Mouse (Mus musculus) lung, embryonic 16.5 days (tissue): Measurements from ENCODE around the gene Rngtt. TPM values are rescaled to one million over a fixed set of nuclear protein-coding genes. Genes with fewer than 3 reads are reported as not detected.

Experiments
- ATAC-seq: fragments of 200-750 bp; cut with Nextera tagmentation; 2 replicates; pipeline ENCODE4 v1.8.0; 2017; ENCODE audit warnings: low read depth, mild to moderate bottlenecking, moderate library complexity
- H3K27ac ChIP-seq: fragments of 300-500 bp; sonication (generic); 2 replicates; pipeline ENCODE4 v1.5.1; 2014; ENCODE audit warnings: mild to moderate bottlenecking, control low read depth, low read length
- H3K27me3 ChIP-seq: fragments of 300-500 bp; sonication (generic); 2 replicates; pipeline ENCODE4 v1.6.1; 2014; ENCODE audit warnings: low read depth, low read length, mixed read lengths; ENCODE audit not compliant: control insufficient read depth, insufficient read depth
- H3K36me3 ChIP-seq: fragments of 300-500 bp; sonication (generic); 2 replicates; pipeline ENCODE4 v1.6.1; 2014; ENCODE audit warnings: low read length; ENCODE audit not compliant: control insufficient read depth, insufficient read depth
- H3K4me1 ChIP-seq: fragments of 300-500 bp; sonication (generic); replicated peaks from 2 replicates; pipeline ENCODE4 v1.6.1; 2014; ENCODE audit warnings: low read length, mixed read lengths; ENCODE audit not compliant: control insufficient read depth, insufficient read depth
- H3K4me2 ChIP-seq: fragments of 300-500 bp; sonication (generic); 2 replicates; pipeline ENCODE4 v1.6.1; 2014; ENCODE audit warnings: low read depth, low read length, control low read depth
- H3K4me3 ChIP-seq: fragments of 300-500 bp; sonication (generic); 2 replicates; pipeline ENCODE4 v1.5.1; 2014; ENCODE audit warnings: mild to moderate bottlenecking, low read length, control low read depth
- H3K9ac ChIP-seq: fragments of 300-500 bp; sonication (generic); 2 replicates; pipeline ENCODE4 v1.6.1; 2014; ENCODE audit warnings: low read length, control low read depth
- H3K9me3 ChIP-seq: fragments of 300-500 bp; sonication (generic); 2 replicates; pipeline ENCODE4 v1.6.1; 2016; ENCODE audit warnings: low read length; ENCODE audit not compliant: control insufficient read depth
- WGBS: fragments of 180-500 bp; shearing (Covaris S2); extraction: QIAGEN DNeasy Blood & Tissue Kit; methylation state at CpG from one replicate; pipeline ENCODE4 v1.1.7; 2014; 5-methylcytosine and 5-hydroxymethylcytosine counted together
- polyA plus RNA-seq: library from polyadenylated mRNA; unstranded; fragments of >200 nt; fragmentation: Nextera tagmentation; extraction: Ambion mirVana; gene quantifications from 2 replicates; pipeline ENCODE4 v1.2.1, GENCODE M21; 2015

Gene Rngtt
- polyA plus RNA-seq, 1 experiment from 2014 or later: 22.0 TPM

- 48% methylated on average over 1 of the region's 1 CpGs for WGBS
- Histone ChIP-seq H3K27ac (no peak overlapping the region), H3K4me3 (no peak overlapping the region), H3K4me1 (no peaks in the 10 kb centered on the region), H3K36me3 (no peaks in the 10 kb centered on the region), H3K4me2 (no peak overlapping the region), H3K27me3 (no peaks in the 10 kb centered on the region), H3K9ac (no peak overlapping the region), H3K9me3 (peaks cover 3% of the 10 kb centered on the region; the same call in 1 of the 2 replicates)
- no peak for ATAC-seq
Measured at GRCm38 (mm10) chr4:33491108-33491507, 181.0 kb downstream of the Rngtt start.

DNA sequence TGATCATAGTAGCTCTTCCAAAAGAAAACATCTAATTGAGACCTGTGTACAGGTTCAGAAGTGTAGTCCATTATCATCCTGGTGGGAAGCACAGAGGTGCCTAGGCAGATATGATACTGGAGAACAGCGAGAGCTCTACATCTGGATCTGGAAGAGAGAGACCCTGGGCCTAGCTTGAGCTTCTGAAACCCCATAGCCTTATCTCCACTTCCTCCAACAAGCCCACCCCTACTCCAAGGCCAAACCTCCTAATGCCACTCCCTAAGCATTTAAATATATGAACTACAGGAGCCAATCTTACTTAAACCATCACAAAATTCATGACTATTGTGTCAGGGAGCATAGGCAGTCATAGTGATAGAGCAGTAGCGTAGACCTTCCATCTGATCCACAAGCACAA, 184.3 kb downstream of the Rngtt start:
- Histone ChIP-seq H3K27me3 (no peaks in the 10 kb centered on the region), H3K9me3 (peaks cover 3% of the 10 kb centered on the region; the same call in 1 of the 2 replicates), H3K27ac (no peak overlapping the region), H3K4me3 (no peak overlapping the region), H3K9ac (no peak overlapping the region), H3K36me3 (no peaks in the 10 kb centered on the region), H3K4me1 (no peaks in the 10 kb centered on the region), H3K4me2 (no peak overlapping the region)
- WGBS: 89% methylated on average over 2 of the region's 2 CpGs
- ATAC-seq: no peak

DNA sequence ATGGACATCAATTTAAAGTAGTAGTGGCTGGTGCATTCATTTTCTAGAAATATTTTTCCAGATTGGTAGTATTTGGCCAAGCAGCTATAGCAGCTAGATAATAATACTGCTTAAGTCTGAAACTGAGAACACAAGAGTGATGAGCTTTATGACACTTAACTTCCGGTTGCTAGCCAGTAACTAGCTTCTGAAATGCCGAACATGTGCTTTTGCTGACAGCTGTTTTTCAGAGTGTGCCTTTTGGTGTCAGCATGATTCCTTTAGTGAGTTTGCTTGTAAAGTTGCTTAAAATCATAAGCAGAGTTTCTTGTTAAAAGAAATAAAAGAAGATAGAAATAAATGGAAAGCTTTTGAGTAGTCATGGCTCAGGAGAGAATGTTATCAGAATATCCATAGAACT, 186.9 kb downstream of the Rngtt start:
- Histone ChIP-seq H3K9me3 (peaks cover 3% of the 10 kb centered on the region; the same call in 1 of the 2 replicates), H3K27ac (no peak overlapping the region), H3K27me3 (no peaks in the 10 kb centered on the region), H3K4me3 (no peak overlapping the region), H3K4me2 (no peak overlapping the region), H3K36me3 (0 out of 2 replicates have a peak, but pooled peaks cover 2% of the 10 kb centered on the region), H3K4me1 (no peaks in the 10 kb centered on the region), H3K9ac (no peak overlapping the region)
- no peak for ATAC-seq
- 35% methylated on average over 2 of the region's 2 CpGs for WGBS

GRCm38 (mm10) chr4:33497657-33498056, 187.5 kb downstream of the Rngtt start:
- Histone ChIP-seq H3K4me3 (no peak overlapping the region), H3K27ac (no peak overlapping the region), H3K9me3 (peaks cover 3% of the 10 kb centered on the region; the same call in 1 of the 2 replicates), H3K27me3 (no peaks in the 10 kb centered on the region), H3K9ac (no peak overlapping the region), H3K4me1 (no peaks in the 10 kb centered on the region), H3K4me2 (no peak overlapping the region), H3K36me3 (0 out of 2 replicates have a peak, but pooled peaks cover 2% of the 10 kb centered on the region)
- ATAC-seq: no peak

GRCm38 (mm10) chr4:33498160-33498874, 188.2 kb downstream of the Rngtt start:
- H3K4me3 ChIP-seq: no peak overlapping the region

DNA sequence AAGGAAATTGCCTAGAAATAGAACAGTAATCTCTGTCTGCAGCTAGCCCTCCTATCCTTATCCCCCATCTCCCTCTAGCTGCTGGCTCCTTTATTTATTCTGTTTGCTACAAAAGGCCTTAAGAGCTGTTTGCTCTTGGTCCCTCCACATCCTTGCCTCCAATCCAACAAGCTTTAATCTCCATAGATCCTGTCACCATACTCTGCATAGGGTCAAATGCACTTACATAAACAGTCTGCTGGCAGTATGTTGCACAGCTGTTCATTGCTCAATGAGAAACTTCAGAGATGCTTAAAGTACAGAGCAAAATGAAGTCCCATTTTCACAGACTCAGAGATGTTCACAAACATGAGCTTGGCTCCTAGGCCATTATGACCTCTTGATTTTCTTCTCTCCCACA, 196.5 kb downstream of the Rngtt start:
- Histone ChIP-seq H3K9ac (no peak overlapping the region), H3K9me3 (no peaks in the 10 kb centered on the region), H3K4me2 (no peak overlapping the region), H3K4me3 (no peak overlapping the region), H3K36me3 (peaks cover 2% of the 10 kb centered on the region; the same call in 1 of the 2 replicates), H3K4me1 (no peaks in the 10 kb centered on the region), H3K27me3 (no peaks in the 10 kb centered on the region), H3K27ac (no peak overlapping the region)
- peak; percentile 84 for ATAC-seq

More at GRCm38 (mm10) chr4:33498160-33498874, 188.2 kb downstream of the Rngtt start:
- 80% methylated on average over 4 of the region's 4 CpGs for WGBS
- H3K9me3 ChIP-seq: peaks cover 3% of the 10 kb centered on the region; the same call in 1 of the 2 replicates
- H3K4me2 ChIP-seq: no peak overlapping the region
- H3K27me3 ChIP-seq: no peaks in the 10 kb centered on the region
- H3K27ac ChIP-seq: no peak overlapping the region
- H3K36me3 ChIP-seq: peaks cover 2% of the 10 kb centered on the region; the same call in 1 of the 2 replicates
- H3K4me1 ChIP-seq: no peaks in the 10 kb centered on the region
- no peak overlapping the region for H3K9ac ChIP-seq
- no peak for ATAC-seq

GRCm38 (mm10) chr4:33510544-33510943, 200.4 kb downstream of the Rngtt start:
- 64% methylated on average over 10 of the region's 10 CpGs for WGBS
- H3K9me3 ChIP-seq: no peaks in the 10 kb centered on the region
- no peak for ATAC-seq

GRCm38 (mm10) chr4:33513421-33513820, 203.3 kb downstream of the Rngtt start:
- no peaks in the 10 kb centered on the region for H3K4me1 ChIP-seq
- no peak overlapping the region for H3K4me3 ChIP-seq
- no peaks in the 10 kb centered on the region for H3K27me3 ChIP-seq
- no peak overlapping the region for H3K9ac ChIP-seq
- 55% methylated on average over 3 of the region's 3 CpGs for WGBS
- H3K27ac ChIP-seq: no peak overlapping the region
- H3K4me2 ChIP-seq: no peak overlapping the region
- no peaks in the 10 kb centered on the region; the same call in 1 of the 2 replicates for H3K9me3 ChIP-seq
- ATAC-seq: no peak
- no peaks in the 10 kb centered on the region for H3K36me3 ChIP-seq

More at GRCm38 (mm10) chr4:33510544-33510943, 200.4 kb downstream of the Rngtt start:
- Histone ChIP-seq H3K36me3 (no peaks in the 10 kb centered on the region), H3K9ac (no peak overlapping the region), H3K4me2 (no peak overlapping the region), H3K4me3 (no peak overlapping the region), H3K27me3 (no peaks in the 10 kb centered on the region), H3K27ac (no peak overlapping the region), H3K4me1 (no peaks in the 10 kb centered on the region)

GRCm38 (mm10) chr4:33514108-33515000, 204.2 kb downstream of the Rngtt start:
- Histone ChIP-seq H3K4me3 (no peak overlapping the region), H3K4me2 (no peak overlapping the region), H3K4me1 (no peaks in the 10 kb centered on the region), H3K9ac (no peak overlapping the region), H3K27me3 (no peaks in the 10 kb centered on the region), H3K36me3 (no peaks in the 10 kb centered on the region), H3K9me3 (no peaks in the 10 kb centered on the region; the same call in 1 of the 2 replicates), H3K27ac (no peak overlapping the region)
- 81% methylated on average over 10 of the region's 10 CpGs for WGBS
- no peak for ATAC-seq
